Mouse (Mus musculus) urinary bladder, postnatal 25 days (tissue): ENCODE results near the gene Stab2.

Experiments used
- DNase-seq: peaks from one replicate; pipeline ENCODE4 v3.0.0; 2022; ENCODE audit warnings: low spot score

Stab2 gene

GRCm38 (mm10) chr10:86891066-86891465 lies 116.8 kb downstream of the Stab2 start:
- DNase-seq = no peak

GRCm38 (mm10) chr10:86890166-86890930 lies 117.5 kb downstream of the Stab2 start:
- DNase-seq = no peak

GRCm38 (mm10) chr10:86889440-86889839 lies 118.4 kb downstream of the Stab2 start:
- DNase-seq = no peak

GRCm38 (mm10) chr10:86886434-86886833 lies 121.4 kb downstream of the Stab2 start:
- no peak for DNase-seq

- no peak for DNase-seq
Measured at GRCm38 (mm10) chr10:86881448-86881847, 126.4 kb downstream of the Stab2 start.

- no peak for DNase-seq
Measured at GRCm38 (mm10) chr10:86880071-86880806, 127.6 kb downstream of the Stab2 start.

GRCm38 (mm10) chr10:86878721-86879120 lies 129.1 kb downstream of the Stab2 start:
- no peak for DNase-seq

- no peak for DNase-seq
Measured at GRCm38 (mm10) chr10:86872591-86872990, 135.2 kb downstream of the Stab2 start.

GRCm38 (mm10) chr10:86872121-86872520 lies 135.7 kb downstream of the Stab2 start:
- DNase-seq = no peak

GRCm38 (mm10) chr10:86863429-86863828 lies 144.4 kb downstream of the Stab2 start:
- DNase-seq = no peak

GRCm38 (mm10) chr10:86862496-86862895 lies 145.3 kb downstream of the Stab2 start:
- no peak for DNase-seq

GRCm38 (mm10) chr10:86860396-86860795 lies 147.4 kb downstream of the Stab2 start:
- no peak for DNase-seq

- no peak for DNase-seq
Measured at GRCm38 (mm10) chr10:86853433-86853832, 154.4 kb downstream of the Stab2 start.

- no peak for DNase-seq
Measured at GRCm38 (mm10) chr10:86852160-86852559, 155.7 kb downstream of the Stab2 start.

- DNase-seq = no peak
Measured at GRCm38 (mm10) chr10:86849508-86849907, 158.3 kb downstream of the Stab2 start.

- DNase-seq = no peak
Measured at GRCm38 (mm10) chr10:86849087-86849486, 158.7 kb downstream of the Stab2 start.

GRCm38 (mm10) chr10:86846926-86847467 lies 160.8 kb downstream of the Stab2 start:
- no peak for DNase-seq

GRCm38 (mm10) chr10:86842659-86843058 lies 165.2 kb downstream of the Stab2 start:
- no peak for DNase-seq

GRCm38 (mm10) chr10:86838827-86839226 lies 169.0 kb downstream of the Stab2 start:
- DNase-seq = no peak

- DNase-seq = no peak
Measured at GRCm38 (mm10) chr10:86836784-86837183, 171.0 kb downstream of the Stab2 start.

- DNase-seq = no peak
Measured at GRCm38 (mm10) chr10:86829515-86829914, 178.3 kb downstream of the Stab2 start.

- no peak for DNase-seq
Measured at GRCm38 (mm10) chr10:86828221-86829135, 179.3 kb downstream of the Stab2 start.
